8 mouse cellular contexts compared by ENCODE assay signal in the genomic region with DNA sequence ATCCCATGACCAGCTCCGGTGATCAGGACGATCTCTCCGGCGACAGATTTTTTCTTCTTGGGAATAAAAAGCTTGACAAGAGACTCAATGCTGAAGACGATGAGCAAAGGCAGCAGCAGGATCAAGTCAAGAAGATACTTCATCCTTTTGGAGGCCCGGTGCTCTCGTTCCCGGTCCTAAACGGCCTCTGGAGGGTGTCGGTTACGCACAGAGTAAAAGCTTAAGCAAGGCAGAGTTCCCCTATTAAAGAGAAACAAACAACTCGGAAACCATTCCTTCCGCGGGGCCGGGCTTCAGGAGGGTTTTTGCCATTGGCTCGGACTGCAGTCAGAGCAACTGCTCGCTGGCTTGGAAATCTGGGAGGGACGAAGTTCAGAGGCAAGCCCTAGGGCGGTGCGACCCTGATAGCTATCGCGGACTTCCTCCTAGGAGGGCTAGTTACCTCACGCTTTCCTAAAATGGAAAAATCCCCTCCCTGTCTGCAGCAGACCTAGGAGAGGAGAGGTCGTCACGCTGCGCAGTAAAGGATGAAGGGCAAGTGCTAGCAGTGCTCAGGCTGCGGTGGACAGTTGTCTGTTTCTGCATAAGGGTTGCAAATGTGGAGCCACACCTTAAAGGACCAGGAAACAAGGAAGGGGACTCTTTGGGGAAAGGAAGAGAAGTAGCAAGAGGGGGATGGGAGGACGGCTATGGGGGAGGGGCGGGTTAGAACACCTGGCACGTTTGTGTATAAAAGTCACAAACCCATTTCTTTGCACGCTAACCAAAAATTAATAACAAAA. TPM values are rescaled to one million over a fixed set of nuclear protein-coding genes. Genes with fewer than 3 reads are reported as not detected.
A peak's percentile ranks its signal among the peaks of the same experiment; 100 is the strongest.
DNase-seq lines count a peak whose midpoint lies in the region; ATAC-seq and TF ChIP-seq lines count a peak whose summit lies in the region.

A gene (minus strand): TSS at position 323 of the 782 bp plus-strand sequence.

- no peaks in the 10 kb centered on the region for H3K27me3 ChIP-seq in hindbrain, embryonic 16.5 days (replicated peaks; ENCODE audit: control insufficient read depth, insufficient read depth, low read length)

- peaks cover 4% of the 10 kb centered on the region; the same call in 1 of the 2 replicates for H3K36me3 ChIP-seq in hindbrain, embryonic 16.5 days (ENCODE audit: control insufficient read depth, insufficient read depth, low read length)

- ATAC-seq in common myeloid progenitor, adult 5-6 weeks (replicated peaks; ENCODE audit: low read depth, poor library complexity, severe bottlenecking), result peak; percentile 86
- peak; percentile 93 for ATAC-seq in hindbrain, embryonic 16.5 days

- no peaks in the 10 kb centered on the region; the same call in 1 of the 2 replicates for H3K4me1 ChIP-seq in hindbrain, embryonic 16.5 days (ENCODE audit: control insufficient read depth, insufficient read depth, low read depth, low read length)

- intact Hi-C loops in gastrocnemius, adult 2 months (cut with DNase I), result no loop called here

- peak within 1 kb of the TSS; percentile 94 for H3K27ac ChIP-seq in gastrocnemius, adult 2 months
- H3K27ac ChIP-seq in hindbrain, embryonic 16.5 days (ENCODE audit: low read depth, low read length), result peak within 1 kb of the TSS; percentile 72

- DNase-seq in WW6 (ENCODE audit: low read depth, low spot score), result peak; percentile 52
- DNase-seq in gastrocnemius, adult 2 months, result peak; percentile 91
- peak; percentile 61 to 71 for DNase-seq in left cerebral cortex, adult 18-20 months (ENCODE audit: low spot score in 2 of 2)
- peak; percentile 90 to 93 for DNase-seq in lung, postnatal 4 days
- DNase-seq in right cerebral cortex, adult 18-20 months, result peak; percentile 71
- DNase-seq in urinary bladder, adult 2 months (ENCODE audit: low spot score), result peak; percentile 73

- H3K4me3 ChIP-seq in gastrocnemius, adult 2 months, result peak within 1 kb of the TSS; percentile 79
- H3K4me3 ChIP-seq in hindbrain, embryonic 16.5 days (ENCODE audit: low read length), result peak within 1 kb of the TSS; percentile 55

- no peak; the same call in 1 of the 2 replicates for TF ChIP-seq CTCF in gastrocnemius, adult 2 months (IDR thresholded peaks at IDR 0.05)

- peak within 1 kb of the TSS; percentile 92 for H3K4me2 ChIP-seq in hindbrain, embryonic 16.5 days (ENCODE audit: low read length)

- no peaks in the 10 kb centered on the region for H3K9me3 ChIP-seq in hindbrain, embryonic 16.5 days (ENCODE audit: control insufficient read depth, low read length)

- H3K9ac ChIP-seq in hindbrain, embryonic 16.5 days (ENCODE audit: low read depth, low read length), result peak within 1 kb of the TSS; percentile 77

- under 1% methylated on average over 31 of the region's 31 CpGs for WGBS in hindbrain, embryonic 16.5 days

RNA-seq across cellular contexts. Expression of the gene that starts here (rescaled TPM):
- 40.1 and 54.7 TPM in 2 replicates for total RNA-seq in common myeloid progenitor, adult 5-6 weeks (2017)
- 1 to 10 TPM; 8.6 to 9.2 TPM for total RNA-seq in gastrocnemius, adult 2 months (2021)
- polyA plus RNA-seq in hindbrain, embryonic 16.5 days (2015; fragmentation: Nextera tagmentation; extraction: Ambion mirVana), result 2.9 and 3.1 TPM in 2 replicates
- 10 to 100 TPM; 49.0 to 52.9 TPM for total RNA-seq in left cerebral cortex, adult 18-20 months (2021)
- polyA plus RNA-seq in urinary bladder, adult 2 months (2012; rRNA removed), result 77.1 and 90.8 TPM in 2 replicates

Comparison
In these comparisons a context has a peak if more than half of its experiments do, and no peak if none do; other contexts are left out.
1. Peak in every context shown above with its lines: DNase-seq, ATAC-seq, H3K4me3 ChIP-seq and H3K27ac ChIP-seq.
2. RNA of the gene that starts here (polyA plus RNA-seq): 77.1 to 90.8 TPM in urinary bladder, adult 2 months; 2.9 to 3.1 TPM in hindbrain, embryonic 16.5 days; every median in the first group is over 10 times any median in the second.